Mouse (Mus musculus) myocyte (in vitro differentiated cells): ENCODE measurements around the gene Ap1g1. TPM values are rescaled to one million over a fixed set of nuclear protein-coding genes. Genes with fewer than 3 reads are reported as not detected.

Experiments
- H3K27me3 ChIP-seq: one replicate; pipeline ENCODE4 v1.6.1; 2011; ENCODE audit not compliant: control insufficient read depth, insufficient read depth, insufficient read length
- H3K36me3 ChIP-seq: one replicate; pipeline ENCODE4 v1.6.1; 2011; ENCODE audit not compliant: control insufficient read depth, insufficient read depth
- H3K4me2 ChIP-seq: one replicate; pipeline ENCODE4 v1.6.1; 2011; ENCODE audit warnings: low read depth, control low read depth
- H3K4me3 ChIP-seq: one replicate; pipeline ENCODE4 v1.5.1; 2011; ENCODE audit warnings: mild to moderate bottlenecking, control low read depth, moderate library complexity
- H3K79me2 ChIP-seq: one replicate; pipeline ENCODE4 v1.6.1; 2011; ENCODE audit not compliant: control insufficient read depth, insufficient read depth
- H3ac ChIP-seq: one replicate; pipeline ENCODE4 v1.6.1; 2011; ENCODE audit not compliant: control insufficient read depth, insufficient read length
- CEBPB ChIP-seq: IDR thresholded peaks from 2 replicates; pipeline ENCODE4 v1.6.1; 2011; ENCODE audit warnings: mild to moderate bottlenecking, moderate library complexity; ENCODE audit not compliant: poor library complexity, insufficient read depth, severe bottlenecking
- E2F4 ChIP-seq: IDR thresholded peaks from one replicate; pipeline ENCODE4 v1.6.1; 2011; ENCODE audit warnings: mild to moderate bottlenecking, control low read depth, moderate library complexity; ENCODE audit not compliant: insufficient read depth
- MAX ChIP-seq: IDR thresholded peaks from one replicate; pipeline ENCODE4 v1.6.1; 2011; ENCODE audit warnings: low read depth, mild to moderate bottlenecking, control low read depth
- MYOD1 ChIP-seq, 3 experiments: IDR thresholded peaks; one replicate each; pipeline ENCODE4 v1.6.1; 2011; ENCODE audit warnings: control low read depth in 2 of 3, low read depth in 2 of 3, mild to moderate bottlenecking in 2 of 3, moderate library complexity in 1 of 3; ENCODE audit not compliant: insufficient read length in 2 of 3, control insufficient read depth in 1 of 3
- MYOG ChIP-seq, 3 experiments: IDR thresholded peaks; one replicate each; pipeline ENCODE4 v1.6.1; 2011; ENCODE audit warnings: control low read depth in 2 of 3, low read depth in 2 of 3, mild to moderate bottlenecking in 2 of 3; ENCODE audit not compliant: insufficient read length in 2 of 3, control insufficient read depth in 1 of 3, insufficient read depth in 1 of 3
- POLR2A ChIP-seq: IDR thresholded peaks from one replicate; pipeline ENCODE4 v1.6.1; 2011; ENCODE audit warnings: low read depth, mild to moderate bottlenecking, control low read depth, moderate library complexity; ENCODE audit not compliant: insufficient read length
- POLR2AphosphoS2 ChIP-seq: IDR thresholded peaks from one replicate; pipeline ENCODE4 v1.6.1; 2011; ENCODE audit warnings: low read depth, control low read depth; ENCODE audit not compliant: insufficient read length
- REST ChIP-seq: IDR thresholded peaks from one replicate; pipeline ENCODE4 v1.6.1; 2011; ENCODE audit warnings: mild to moderate bottlenecking, control low read depth, moderate library complexity; ENCODE audit not compliant: insufficient read depth, insufficient read length
- SRF ChIP-seq: IDR thresholded peaks from one replicate; pipeline ENCODE4 v1.6.1; 2011; ENCODE audit warnings: low read depth; ENCODE audit not compliant: control insufficient read depth, insufficient read length
- TCF12 ChIP-seq: IDR thresholded peaks from one replicate; pipeline ENCODE4 v1.6.1; 2011; ENCODE audit warnings: mild to moderate bottlenecking, control low read depth; ENCODE audit not compliant: poor library complexity, insufficient read depth, severe bottlenecking
- TCF3 ChIP-seq: IDR thresholded peaks from one replicate; pipeline ENCODE4 v1.6.1; 2011; ENCODE audit warnings: low read depth, control low read depth; ENCODE audit not compliant: insufficient read length
- USF1 ChIP-seq: IDR thresholded peaks from one replicate; pipeline ENCODE4 v1.6.1; 2011; ENCODE audit warnings: low read depth, mild to moderate bottlenecking, control low read depth, moderate library complexity
- polyA plus RNA-seq: library from polyadenylated mRNA; unstranded; fragments of >200 nt; fragmentation: generic; extraction: Trizol; gene quantifications from one replicate; pipeline ENCODE4 v1.2.1, GENCODE M21; 2012; ENCODE audit warnings: missing spikeins

Gene Ap1g1
- polyA plus RNA-seq, 1 experiment: 21.1 TPM

DNA sequence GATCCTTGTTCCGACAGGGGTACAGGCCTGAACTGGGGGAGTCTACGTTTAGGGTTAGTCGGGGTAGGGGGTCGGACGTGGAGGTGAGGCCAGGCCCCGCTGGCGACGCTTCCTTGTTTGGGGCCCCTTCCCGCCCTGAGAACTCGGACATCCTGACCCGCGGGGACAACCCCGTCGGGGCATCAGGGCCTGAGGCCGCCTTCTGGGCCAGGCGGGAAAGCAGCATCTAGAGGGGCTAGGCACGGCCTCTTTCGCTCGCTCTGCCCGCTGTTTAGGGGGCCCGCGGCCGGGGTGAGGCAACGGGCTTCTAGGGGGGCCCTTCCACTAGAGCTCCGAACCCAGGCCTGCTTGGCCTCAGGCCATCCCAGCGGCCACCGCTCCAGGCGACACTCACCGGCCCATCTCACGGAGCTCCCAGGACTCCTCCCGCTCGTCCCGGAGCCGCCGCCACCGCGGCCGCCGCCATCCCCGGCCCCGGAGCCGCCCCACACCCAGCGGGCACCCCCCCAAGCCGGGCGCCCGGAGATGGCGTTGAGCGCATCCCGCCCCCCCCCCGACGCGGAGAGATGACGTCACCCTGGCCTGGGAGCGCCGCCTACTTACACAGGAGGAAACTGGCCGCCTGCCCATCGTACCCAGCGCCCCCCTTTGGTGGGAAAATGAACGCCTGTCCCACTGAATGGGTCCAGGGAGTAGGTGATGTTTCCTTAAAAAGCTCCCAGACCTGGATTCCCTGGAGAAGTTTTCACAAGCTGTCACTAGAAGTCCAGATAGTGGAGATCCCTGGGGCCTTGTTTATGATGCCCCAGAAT, 40.9 kb upstream of the Ap1g1 start, which contains the start of gene Atxn1l:
Gene Atxn1l (minus strand): TSS at position 503 of the 812 bp plus-strand sequence.
- peak within 1 kb of the TSS; percentile 82 for H3K4me2 ChIP-seq
- H3ac ChIP-seq: peak within 1 kb of the TSS; percentile 43
- H3K36me3 ChIP-seq: peaks cover 3% of the 10 kb centered on the region
- TF ChIP-seq MAX (no peak), SRF (peak; percentile 45), TCF3 (no peak), REST (no peak), USF1 (no peak), POLR2A (peak; percentile 69), CEBPB (no peak), MYOD1 (IDR thresholded peaks at IDR 0.05; ENCODE audit: control insufficient read depth in 1 of 3, insufficient read length in 2 of 3, low read depth in 2 of 3) (peak in 1 of 3 experiments; percentile 6), POLR2AphosphoS2 (no peak)
- peaks cover 24% of the 10 kb centered on the region for H3K79me2 ChIP-seq
- no peaks in the 10 kb centered on the region for H3K27me3 ChIP-seq
- peak within 1 kb of the TSS; percentile 90 for H3K4me3 ChIP-seq

DNA sequence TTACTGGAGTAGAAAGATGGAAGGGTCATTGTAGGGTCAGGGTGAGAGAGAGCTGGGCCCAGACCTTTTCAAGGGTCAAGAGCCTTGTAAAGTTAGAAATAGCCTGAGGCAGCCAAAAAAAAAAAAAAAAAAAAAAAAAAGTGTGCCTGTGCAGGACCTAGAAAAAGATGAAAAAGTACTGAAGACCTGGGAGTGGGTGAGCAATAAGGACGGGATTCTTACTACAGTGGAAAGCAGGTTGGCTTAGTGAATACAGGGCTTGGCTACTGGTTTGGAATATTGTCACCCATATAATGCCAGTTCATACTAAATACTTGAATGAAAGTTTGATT, 40.3 kb upstream of the Ap1g1 start:
- Histone ChIP-seq H3K4me2 (peak overlapping the region; percentile 46), H3K79me2 (peaks cover 24% of the 10 kb centered on the region), H3K4me3 (peak overlapping the region; percentile 90), H3ac (peak overlapping the region; percentile 43), H3K27me3 (no peaks in the 10 kb centered on the region), H3K36me3 (no peaks in the 10 kb centered on the region)
- TF ChIP-seq POLR2AphosphoS2: no peak
- no peak for TF ChIP-seq TCF12
- TF ChIP-seq MYOG (IDR thresholded peaks at IDR 0.05; ENCODE audit: control insufficient read depth in 1 of 3, insufficient read depth in 1 of 3, insufficient read length in 2 of 3, low read depth in 2 of 3): no peak
- no peak for TF ChIP-seq E2F4
- no peak for TF ChIP-seq TCF3
- TF ChIP-seq SRF: no peak
- no peak for TF ChIP-seq REST
- no peak for TF ChIP-seq MYOD1 (IDR thresholded peaks at IDR 0.05; ENCODE audit: control insufficient read depth in 1 of 3, insufficient read length in 2 of 3, low read depth in 2 of 3)
- no peak for TF ChIP-seq USF1
- no peak for TF ChIP-seq CEBPB
- no peak for TF ChIP-seq MAX
- no peak for TF ChIP-seq POLR2A

DNA sequence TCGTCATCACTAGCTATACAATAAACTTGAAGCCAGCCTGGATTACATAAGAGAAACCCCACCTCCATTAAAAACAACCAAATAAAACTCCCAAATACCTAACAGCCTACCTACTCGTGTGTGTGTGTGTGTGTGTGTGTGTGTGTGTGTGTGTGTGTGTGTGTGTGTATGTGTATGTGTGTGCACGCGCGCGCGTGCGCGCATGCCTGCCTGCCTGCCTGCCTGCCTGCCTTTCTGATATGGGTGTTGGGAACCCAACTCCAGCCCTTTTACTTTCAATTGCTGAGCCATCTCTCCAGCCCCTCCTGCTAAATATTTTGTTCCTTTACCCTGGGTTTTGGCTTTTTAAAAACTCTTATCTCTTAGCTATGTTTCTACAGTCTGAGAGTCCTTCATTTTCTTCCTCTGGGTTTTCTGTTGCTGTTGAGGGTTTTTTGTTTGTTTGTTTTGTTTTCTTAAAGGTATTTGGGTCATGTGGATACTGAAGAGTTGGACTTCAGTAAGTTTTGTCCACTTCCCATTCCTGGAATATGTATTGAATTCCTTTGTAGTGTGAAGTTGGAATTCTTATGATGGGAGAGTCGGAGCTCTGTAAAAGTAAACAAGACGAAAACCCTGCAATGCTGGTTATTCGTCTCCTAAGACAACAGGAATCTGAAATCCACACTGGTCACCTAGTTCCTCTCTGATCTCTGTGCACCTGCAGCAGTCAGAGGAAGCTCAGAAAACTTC, 30.7 kb upstream of the Ap1g1 start:
- Histone ChIP-seq H3ac (no peak overlapping the region), H3K4me3 (no peak overlapping the region), H3K4me2 (no peak overlapping the region), H3K27me3 (no peaks in the 10 kb centered on the region), H3K36me3 (no peaks in the 10 kb centered on the region), H3K79me2 (no peaks in the 10 kb centered on the region)
- no peak for TF ChIP-seq POLR2A
- TF ChIP-seq SRF: no peak
- TF ChIP-seq MYOG (IDR thresholded peaks at IDR 0.05; ENCODE audit: control insufficient read depth in 1 of 3, insufficient read depth in 1 of 3, insufficient read length in 2 of 3, low read depth in 2 of 3): no peak
- TF ChIP-seq POLR2AphosphoS2: no peak
- no peak for TF ChIP-seq TCF3
- TF ChIP-seq USF1: no peak
- TF ChIP-seq TCF12: no peak
- TF ChIP-seq E2F4: no peak
- TF ChIP-seq MAX: no peak
- TF ChIP-seq CEBPB: no peak
- no peak for TF ChIP-seq REST
- TF ChIP-seq MYOD1 (IDR thresholded peaks at IDR 0.05; ENCODE audit: control insufficient read depth in 1 of 3, insufficient read length in 2 of 3, low read depth in 2 of 3): no peak

DNA sequence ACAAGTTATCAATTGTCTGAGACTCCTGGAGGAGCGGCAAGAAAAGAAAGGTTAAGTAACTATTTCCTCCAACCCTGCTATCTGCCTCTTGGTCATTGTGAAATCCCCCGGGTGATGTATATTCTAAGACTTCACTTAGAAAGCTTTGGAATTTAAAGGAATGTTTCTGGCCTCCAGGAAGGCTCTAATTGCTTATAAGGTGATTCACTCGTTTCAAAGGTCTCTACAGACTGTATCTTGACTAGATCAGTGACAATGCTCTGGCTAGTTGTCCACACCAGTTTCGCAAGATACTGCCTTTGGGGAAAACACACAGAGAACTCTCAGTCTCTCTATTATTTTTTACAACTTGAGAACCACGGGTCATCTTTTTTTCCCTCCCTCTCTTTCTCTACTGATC, 28.1 kb upstream of the Ap1g1 start:
- H3K36me3 ChIP-seq: no peaks in the 10 kb centered on the region
- H3K4me3 ChIP-seq: peak overlapping the region; percentile 7
- no peak for TF ChIP-seq MAX
- TF ChIP-seq MYOD1 (IDR thresholded peaks at IDR 0.05; ENCODE audit: control insufficient read depth in 1 of 3, insufficient read length in 2 of 3, low read depth in 2 of 3): no peak
- no peak for TF ChIP-seq TCF12
- TF ChIP-seq SRF: no peak
- TF ChIP-seq CEBPB: peak; percentile 80
- TF ChIP-seq TCF3: no peak
- H3K27me3 ChIP-seq: no peaks in the 10 kb centered on the region
- peak overlapping the region; percentile 93 for H3K4me2 ChIP-seq
- no peak overlapping the region for H3ac ChIP-seq
- H3K79me2 ChIP-seq: no peaks in the 10 kb centered on the region

DNA sequence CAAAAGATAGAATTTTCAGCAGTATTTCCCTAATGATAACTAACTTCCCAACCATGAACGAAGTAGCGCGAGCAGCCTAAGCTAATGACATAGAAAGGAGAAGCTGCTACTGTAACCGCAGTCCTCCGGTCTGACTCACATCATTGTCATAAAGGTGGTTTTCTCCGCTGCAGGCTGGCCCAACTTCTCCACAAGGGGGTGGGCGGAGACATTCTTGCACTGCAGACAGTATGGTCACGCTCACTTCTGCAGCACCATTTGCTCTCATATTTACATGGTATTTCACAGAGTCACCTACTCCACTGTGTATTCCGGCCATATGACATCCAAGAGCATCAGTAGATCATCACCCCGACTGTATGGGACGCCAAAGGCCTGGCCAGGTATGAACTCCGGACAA, 27.7 kb upstream of the Ap1g1 start:
- TF ChIP-seq REST: no peak
- Histone ChIP-seq H3K27me3 (no peaks in the 10 kb centered on the region), H3K4me3 (peak overlapping the region; percentile 7), H3K79me2 (no peaks in the 10 kb centered on the region), H3K36me3 (no peaks in the 10 kb centered on the region), H3K4me2 (peak overlapping the region; percentile 93), H3ac (no peak overlapping the region)
